Mouse (Mus musculus) T-helper 17 cell (primary cell): ENCODE data around the gene Prep.
"Not testable (repeated sequence)": the region's sequence is repeated elsewhere in the genome, so short reads cannot be mapped to it uniquely, and the experiment has no call there.

ENCODE experiments used
- in situ Hi-C, 2 experiments: fragments of 300-600 bp; cut with MboI, MseI; formaldehyde crosslinking; loops; 1 replicate in 1 of 2; 2 replicates in 1 of 2; pipeline ENCODE4 v1.15.1; 2025; ENCODE audit warnings: high pct_unique_total_duplicates in 2 of 2

Gene Prep

DNA sequence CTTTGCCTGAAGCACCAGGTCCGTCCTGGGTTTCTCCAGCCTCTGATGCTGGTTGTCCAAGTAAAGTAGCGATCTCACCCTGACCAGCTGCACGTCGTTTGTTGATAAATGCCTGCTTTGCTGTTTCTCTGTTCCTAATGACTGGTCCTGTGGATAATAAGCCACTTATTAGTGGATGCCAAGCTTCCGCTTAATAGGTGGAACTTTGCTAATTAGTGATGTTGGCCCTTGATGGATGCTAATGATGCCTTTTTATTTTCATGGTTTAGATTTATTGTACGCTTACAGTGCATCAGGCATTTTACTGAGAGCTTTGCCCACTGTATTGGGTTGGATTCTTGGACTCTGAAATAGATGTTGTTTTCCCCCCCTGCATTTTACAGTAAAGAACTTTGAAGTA is 7.5 kb downstream of the Prep start:
- in situ Hi-C loops: loop anchor here in 1 of 2 experiments (5.0 kb wide), 1 partner anchor 53 kb away; no protein-coding TSS in a partner anchor

DNA sequence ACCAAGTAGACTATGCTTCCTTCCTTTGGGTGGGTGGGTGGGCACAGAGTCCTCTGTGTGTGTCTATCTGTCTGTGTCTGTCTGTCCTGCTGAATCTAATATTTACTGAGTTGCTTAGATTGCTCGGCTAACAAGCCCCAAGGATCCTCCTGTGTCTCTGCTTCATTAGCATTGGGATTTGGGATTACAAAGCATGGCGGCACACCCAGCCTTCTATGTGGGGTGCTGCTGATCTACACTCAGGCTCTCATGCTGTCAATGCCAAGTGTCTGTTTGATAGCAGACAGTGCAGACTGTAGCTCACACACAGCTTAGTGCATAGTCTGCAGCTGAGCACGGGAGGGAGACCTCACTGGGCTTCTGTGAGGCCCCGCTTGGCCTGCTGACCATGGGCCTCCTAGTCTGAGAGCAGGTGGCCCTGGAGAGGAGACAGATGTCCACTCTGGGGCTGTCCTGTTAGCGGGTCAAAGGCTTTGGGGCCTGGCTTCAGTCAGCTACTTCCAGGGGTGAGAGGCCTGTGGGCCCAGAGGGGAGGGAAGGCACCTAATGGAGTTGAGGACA is 8.6 kb downstream of the Prep start:
- in situ Hi-C loops: no loop called here

DNA sequence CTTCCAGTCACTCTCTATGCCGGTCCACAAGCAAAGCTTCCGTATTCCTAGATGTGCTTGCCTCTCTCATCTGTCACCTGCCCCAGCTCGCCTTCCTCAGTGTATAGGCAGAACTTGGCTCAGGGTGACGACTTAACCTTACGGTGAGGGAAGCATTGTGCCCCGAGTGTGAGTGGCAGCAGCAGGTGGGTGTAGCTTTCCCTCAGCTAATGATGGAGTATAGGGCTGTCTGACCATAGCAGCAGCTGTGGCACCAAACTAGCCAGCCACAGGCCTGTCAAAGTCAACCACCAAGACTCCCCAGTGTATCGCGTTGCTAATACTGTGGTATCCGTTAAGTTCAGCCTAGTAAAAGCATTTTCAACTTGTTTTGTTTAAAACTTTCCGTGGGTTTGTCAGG is 9.6 kb downstream of the Prep start:
- in situ Hi-C loops: no loop called here

DNA sequence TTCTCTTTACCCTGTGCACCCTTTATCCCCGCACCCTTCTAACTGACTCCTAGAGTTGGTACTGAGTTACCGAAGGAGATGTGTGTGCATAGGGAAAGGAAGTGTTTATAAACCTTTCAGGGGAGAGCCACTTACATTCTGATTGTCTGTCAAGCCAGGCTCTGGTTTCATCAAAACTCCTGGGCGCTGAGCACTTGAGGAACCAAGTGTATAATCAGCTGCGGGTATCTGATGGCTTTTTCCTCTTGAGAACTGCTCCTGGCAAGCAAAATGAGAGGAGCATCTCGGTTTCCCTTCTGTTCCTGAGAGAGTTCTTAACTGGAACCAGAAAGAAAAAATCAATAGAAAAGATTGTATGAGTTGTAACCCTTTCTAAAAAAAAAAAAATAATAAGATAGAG is 10.3 kb downstream of the Prep start:
- in situ Hi-C loops: no loop called here

DNA sequence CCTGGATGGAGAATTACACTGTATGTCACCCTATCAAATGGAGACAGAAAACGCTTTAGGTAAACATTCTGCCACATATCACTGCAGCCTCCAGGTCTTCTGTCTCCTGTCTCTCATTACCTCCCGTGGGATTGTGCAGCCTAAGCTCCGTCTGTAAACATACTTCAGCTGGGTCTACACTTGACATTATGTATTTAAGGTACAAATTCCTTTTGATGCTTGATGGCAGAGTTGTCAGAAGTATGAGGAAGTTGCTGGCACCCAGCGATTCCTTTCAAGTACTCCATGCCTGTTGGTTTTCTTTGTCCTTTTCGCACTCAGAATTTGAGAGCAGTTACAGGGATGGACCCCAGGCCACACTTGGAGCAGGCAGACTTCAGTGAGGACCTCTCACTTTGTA is 12.8 kb downstream of the Prep start:
- in situ Hi-C loops: no loop called here

DNA sequence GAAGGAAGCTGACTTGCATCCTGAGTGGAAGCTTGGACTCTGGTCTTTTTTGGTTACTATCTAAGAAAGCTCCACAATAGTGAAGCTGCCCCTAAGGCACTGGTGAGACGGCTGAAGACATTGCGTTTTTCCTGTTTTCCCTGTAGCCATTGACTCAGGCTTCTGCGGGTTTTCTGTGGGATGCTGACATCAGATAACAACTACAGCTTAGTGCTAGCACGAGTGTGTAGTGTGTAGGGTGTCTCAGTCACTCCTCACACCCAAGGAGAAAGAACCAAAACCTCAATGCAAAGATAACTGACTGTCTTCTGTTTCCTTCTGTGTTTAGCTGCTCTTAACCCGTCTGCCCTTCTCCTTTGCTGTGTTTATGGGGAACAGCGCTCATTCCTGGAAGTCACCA is 13.5 kb downstream of the Prep start:
- in situ Hi-C loops: no loop called here

DNA sequence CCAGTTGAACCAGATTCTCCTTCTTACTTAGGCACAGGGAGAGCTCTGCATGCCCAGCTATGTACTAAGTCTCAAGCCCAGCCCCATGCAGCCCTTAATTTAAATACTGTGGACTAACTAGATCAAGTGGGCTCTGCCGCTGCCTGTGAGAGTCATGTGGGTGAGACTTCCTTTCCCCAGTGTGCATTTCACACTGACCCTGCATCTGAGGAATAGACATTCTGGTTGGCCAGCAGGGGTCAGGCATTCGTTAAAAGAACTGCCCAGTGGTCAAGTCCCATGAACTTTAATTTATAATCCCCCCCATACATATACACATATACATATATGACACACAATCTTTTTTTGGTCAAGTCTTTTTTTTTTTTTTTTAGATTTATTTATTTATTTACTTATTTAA is 15.7 kb downstream of the Prep start:
- in situ Hi-C loops: no loop called here

DNA sequence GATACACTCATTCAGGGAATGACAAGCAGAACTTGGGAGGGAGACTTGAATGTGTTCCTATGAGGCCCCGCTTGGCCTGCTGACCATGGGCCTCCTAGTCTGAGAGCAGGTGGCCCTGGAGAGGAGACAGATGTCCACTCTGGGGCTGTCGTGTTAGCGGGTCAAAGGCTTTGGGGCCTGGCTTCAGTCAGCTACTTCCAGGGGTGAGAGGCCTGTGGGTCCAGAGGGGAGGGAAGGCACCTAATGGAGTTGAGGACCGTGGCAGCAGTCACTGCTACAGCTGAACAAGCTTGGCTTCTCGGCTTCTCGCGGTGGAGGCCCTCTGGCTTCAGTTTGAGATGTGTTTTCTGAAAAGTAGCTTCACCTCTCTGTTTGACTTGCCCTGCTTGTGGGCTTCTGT is 17.0 kb downstream of the Prep start:
- in situ Hi-C loops: not testable (repeated sequence)

DNA sequence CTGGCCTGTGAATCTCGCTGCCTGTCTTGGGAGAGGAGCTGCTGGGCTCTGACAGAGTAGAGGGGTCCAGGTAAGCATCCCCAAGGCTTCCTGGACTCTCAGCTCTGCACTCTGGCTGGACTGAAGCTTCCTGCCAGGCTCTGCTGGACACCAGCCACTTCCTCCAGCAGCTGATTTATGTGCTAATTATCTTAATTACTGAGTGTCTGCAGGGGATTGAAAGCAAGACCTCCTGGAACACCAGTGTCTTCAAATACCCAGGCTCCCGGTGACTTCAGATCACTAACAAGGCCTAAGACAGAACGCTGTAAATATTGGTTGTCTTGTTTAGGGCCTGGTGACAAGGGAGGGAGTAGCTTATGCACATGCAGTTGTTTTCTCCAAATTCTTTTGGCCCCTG is 17.5 kb downstream of the Prep start:
- in situ Hi-C loops: no loop called here

DNA sequence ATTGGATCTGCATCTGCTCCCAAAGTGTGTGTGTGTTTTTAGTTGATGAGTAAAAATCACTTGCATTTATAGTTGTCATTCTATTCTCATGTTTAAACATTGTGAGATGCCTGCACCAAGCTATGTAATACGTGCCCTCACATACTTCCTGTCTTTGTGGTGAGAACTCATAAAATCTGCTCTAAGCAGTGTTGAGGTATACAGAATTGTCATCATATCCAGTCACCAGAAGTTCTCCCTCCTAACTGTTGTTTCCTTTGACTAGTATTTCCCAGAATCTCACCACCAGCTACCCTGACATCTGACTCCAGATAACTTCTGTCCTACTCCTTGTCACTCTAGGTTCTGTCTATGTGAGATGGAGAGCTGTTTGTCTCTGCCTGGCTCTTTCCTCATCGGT is 18.3 kb downstream of the Prep start:
- in situ Hi-C loops: no loop called here

DNA sequence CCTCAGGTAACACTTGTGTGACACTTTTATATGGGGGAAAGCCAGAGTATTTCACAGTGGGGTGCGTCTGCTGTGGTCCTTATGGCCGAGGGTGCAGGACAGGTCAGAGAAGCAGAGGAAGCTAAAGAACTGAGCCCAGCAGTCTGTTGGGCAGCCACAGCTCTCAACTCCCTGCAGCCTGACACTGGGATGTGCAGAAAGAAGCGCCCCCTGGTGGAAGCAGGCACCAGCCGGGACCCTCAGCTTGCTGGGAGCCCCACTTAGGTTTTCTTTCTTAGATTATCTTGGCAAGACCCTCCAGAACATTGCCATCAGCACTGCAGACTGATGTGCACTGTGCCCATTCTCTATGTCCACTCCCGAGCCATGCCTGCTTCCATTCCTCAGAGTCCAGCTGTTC is 19.6 kb downstream of the Prep start:
- in situ Hi-C loops: no loop called here

DNA sequence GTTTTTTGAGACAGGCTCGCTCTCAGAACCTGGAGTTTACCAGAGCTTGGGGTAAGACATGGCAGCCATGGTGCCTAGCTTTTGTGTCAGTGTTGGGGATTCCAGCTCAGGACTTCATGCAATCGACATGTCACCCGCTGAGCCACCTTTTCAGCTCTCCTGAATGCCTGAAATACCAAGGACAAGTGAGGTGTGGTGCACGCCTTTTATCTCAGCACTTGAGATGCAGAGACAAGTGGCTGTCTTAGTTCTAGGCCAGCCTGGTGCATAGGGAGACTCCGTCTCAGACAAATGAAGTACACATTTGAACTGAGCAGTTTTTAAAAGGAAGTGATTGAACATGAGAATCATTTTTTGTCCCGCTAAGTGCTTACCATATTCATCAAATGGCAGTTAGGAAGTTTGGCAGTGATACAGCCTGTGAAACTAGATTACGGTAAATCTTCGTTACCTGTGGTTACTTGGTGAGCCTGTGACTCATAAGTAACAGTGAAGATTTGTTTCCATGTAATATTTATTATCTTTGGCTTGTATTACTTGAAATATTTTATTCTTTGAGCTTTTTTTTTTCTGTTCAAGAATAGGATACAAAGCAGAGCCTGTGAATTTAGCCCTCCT is 24.6 kb downstream of the Prep start:
- in situ Hi-C loops: no loop called here

DNA sequence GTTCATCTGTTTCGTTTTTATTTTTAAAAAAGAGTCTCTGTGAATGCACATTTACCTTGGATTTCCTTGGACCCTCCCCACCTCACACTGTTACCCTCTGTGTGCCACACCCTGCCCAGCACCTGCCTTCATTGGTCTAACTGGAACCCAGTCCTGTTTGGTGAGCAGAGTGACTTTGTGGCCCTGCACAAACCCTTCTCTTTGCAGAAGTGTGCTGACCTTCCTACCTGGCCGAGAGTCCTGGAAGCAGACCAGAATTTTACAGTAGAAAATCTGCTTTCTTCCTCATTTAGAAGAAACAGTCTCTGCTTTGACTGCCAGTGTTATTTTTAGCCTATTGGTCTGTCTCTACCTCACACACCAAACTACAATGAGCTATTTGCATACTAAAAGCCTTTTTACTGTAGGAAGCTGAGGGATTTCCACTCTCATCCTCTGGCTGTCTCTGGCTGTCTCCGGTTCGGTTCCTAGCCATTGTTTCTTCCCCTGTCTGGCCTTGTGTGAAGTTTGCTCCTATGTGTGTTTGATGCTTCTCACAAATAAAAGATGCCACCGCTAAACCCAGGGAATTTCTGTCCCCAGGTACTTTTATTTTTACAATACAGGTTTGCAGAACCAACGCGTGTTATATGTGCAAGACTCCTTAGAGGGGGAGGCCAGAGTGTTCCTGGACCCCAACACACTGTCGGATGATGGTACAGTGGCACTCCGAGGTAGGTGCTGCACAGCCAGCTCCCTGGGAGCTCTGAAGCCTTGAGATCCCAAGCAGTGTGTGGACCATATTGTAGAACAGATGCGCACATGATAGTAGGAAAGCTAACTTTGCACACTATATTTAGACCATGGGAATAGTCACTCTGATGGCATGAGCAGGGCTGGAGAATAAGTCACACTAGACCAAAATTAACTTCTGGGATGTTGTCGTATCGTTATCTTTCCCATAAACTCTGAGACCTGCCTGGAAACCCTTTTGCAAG is 25.4 kb downstream of the Prep start:
- in situ Hi-C loops: no loop called here

DNA sequence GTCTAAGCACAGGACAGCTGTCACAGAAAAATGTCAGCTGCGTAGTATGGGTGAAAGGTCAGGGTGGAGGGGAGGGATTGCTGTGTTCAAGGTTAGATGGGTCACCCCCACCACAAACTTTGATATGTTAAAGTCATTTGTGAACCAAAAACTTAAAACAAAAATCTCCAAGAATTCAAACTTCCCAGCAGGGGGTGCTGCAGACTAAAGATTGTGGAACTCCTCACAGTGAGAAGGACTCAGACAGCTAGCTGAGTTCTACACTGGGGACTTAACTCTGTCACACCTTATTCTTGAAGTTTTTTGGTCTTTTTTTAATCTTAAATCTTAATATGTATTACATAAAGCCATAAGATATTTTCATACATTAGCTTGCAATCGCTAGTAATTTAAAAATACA is 31.7 kb downstream of the Prep start:
- in situ Hi-C loops: no loop called here

DNA sequence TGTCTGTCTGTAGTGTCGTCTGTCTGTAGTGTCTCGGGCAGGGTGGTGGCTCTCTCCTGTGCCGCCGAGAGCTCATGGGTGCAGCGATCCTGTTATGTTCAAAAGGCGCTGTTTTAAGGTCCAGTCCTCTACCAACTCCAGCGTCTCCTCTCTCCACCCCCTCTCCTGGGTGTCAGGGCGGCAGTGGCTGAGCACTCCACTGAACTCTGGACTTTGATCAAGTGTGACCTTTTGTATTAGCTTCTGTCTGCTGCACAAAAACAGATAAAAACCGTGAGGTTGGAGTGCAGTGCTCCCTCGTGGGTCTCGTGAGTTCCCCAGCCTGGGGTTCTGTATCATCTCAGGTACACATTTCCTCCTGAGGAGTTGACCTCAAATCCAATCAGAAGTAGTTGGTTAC is 33.5 kb downstream of the Prep start:
- in situ Hi-C loops: no loop called here

DNA sequence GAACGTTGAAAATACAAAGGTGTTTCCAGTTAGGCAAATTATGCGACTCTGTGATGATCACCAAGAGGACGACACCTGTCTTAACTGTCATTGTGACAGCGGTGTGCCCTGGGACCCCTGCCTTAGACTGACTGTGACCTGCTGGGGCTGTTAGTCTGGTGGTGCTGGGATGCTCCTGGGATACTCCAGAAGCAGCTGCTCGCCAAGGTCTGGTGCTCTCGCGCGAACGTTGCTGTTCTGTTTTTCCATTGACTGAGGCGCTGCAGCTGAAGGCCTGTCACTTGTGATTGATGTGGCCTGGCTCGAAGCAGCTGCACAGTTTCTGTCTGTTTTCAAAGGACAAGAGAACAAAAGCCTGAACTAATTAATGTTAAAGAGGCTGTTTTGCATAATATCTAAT is 36.2 kb downstream of the Prep start:
- in situ Hi-C loops: no loop called here

DNA sequence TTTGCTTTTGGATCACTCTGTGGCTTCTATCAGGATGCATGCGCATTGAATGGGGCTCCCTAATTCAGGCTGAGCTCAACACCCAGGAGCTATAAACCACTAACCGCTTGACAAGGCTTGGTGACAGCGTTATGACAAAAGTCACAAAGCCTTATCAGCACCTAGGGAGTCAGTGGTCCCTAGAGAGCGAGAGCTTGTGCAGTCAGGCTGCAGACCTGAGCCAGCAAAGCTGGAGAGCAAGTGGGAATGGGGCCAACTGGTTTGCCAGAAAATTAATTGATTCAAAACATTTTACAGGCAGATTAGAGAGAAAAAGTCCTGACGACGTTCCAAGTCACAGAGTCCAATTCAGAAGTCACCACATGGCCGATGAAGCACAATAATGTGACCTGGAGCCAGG is 37.1 kb downstream of the Prep start:
- in situ Hi-C loops: no loop called here

DNA sequence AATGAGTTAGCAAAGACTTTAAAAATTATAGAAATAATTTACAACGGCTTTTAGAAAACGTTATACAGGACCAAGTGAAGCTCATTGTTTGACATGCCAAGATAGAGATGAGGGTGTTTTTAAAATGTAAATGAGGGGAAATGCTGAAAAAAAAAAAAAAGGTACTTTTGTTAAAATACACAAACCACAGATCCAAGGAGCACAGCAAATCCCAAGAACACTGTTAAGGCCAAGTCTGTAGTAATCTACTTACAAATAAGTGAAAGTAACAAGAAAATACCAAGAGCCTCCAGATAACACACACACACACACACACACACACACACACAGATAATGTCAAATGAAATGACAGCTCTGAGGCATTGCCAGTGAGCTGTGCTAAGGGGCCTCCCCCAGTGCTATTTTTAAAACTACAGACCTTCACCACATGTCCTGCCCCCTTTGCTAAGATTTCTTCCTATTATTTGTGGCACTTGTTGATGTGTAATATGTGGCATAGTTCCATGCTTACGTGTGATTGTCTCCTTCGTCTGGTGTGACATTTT is 37.6 kb downstream of the Prep start:
- in situ Hi-C loops: loop anchor here in 1 of 2 experiments (5.0 kb wide), 1 partner anchor 48 kb away; no protein-coding TSS in a partner anchor

DNA sequence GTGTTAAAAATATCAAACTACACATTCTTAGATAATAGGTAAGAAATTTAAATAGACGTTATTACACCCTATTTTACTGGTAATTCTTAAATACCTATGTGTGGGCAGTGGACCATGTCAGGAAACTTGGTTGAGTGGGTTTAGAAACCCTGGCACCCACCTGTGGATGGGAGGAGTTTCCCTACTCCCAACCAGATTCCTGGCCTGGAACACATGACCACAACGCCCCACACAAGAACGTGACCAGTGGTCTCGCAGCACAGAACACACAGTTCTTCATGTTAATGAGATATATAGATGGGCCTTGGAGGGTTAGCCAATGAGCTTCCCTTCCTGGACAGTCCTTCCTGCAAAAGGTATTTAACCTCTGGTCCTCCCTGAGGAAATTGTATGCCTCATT is 39.5 kb downstream of the Prep start:
- in situ Hi-C loops: loop anchor here in 1 of 2 experiments (5.0 kb wide), 1 partner anchor 46 kb away; no protein-coding TSS in a partner anchor

DNA sequence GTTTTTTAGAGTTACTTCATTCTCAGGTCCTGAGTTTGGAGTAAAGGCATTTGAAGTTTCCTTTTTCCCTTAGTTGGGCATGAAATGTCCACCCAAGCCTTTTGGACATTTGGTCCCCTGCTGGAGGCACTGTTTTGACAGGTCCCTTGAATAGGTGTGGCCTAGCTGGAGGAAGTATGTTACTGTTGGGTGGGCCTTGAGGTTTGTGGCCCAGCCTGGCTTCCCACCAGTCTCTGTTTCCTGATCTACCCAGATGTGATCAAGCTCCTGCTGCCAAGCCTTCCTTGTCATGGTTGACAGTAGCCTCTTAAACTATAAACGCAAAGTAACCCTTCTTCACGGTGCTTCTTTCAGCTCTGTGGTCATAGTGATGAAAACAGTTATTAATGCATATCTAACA is 40.3 kb downstream of the Prep start:
- in situ Hi-C loops: loop anchor here in 1 of 2 experiments (5.0 kb wide), 1 partner anchor 45 kb away; no protein-coding TSS in a partner anchor

DNA sequence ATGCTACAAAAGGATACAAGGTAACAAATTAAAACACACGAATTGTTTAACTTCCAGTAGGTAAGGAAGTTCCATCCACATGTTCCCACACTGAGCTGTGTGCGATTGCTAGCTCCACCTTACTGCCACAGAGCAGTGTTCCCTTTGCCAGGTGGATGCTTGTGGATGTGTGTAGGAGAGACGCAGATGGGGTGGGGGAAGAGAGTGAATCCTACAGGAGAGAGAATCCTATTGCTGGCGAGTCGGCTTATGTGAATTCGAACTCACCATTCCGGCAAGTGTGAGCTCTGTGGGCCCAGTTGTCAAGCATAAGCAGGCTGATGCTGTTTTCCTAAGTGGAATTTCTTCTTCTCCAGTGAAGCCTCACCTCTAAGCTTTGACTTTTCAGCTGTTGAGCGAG is 42.0 kb downstream of the Prep start:
- in situ Hi-C loops: loop anchor here in 1 of 2 experiments (5.0 kb wide), 1 partner anchor 43 kb away; no protein-coding TSS in a partner anchor

DNA sequence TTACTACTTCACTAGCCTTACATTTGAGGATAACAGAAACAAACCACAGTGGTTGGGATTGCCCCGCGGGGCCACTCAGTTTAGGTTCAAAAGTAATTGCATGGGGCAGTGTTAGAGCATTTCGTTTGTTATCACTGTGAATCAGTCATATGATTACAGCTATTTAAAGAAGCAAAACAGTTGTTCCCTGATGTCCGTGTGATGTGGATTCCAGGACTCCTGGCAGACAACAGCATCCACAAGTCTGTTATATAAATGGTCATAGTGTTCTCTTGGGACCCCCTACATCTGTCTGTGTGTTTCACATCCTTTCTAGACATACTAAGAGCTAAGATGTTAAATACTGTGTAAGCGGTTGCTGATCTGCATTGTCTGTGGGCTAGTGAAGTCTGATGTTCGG is 43.0 kb downstream of the Prep start:
- in situ Hi-C loops: loop anchor here in 1 of 2 experiments (5.0 kb wide), 1 partner anchor 42 kb away; no protein-coding TSS in a partner anchor
